In the genomic region with DNA sequence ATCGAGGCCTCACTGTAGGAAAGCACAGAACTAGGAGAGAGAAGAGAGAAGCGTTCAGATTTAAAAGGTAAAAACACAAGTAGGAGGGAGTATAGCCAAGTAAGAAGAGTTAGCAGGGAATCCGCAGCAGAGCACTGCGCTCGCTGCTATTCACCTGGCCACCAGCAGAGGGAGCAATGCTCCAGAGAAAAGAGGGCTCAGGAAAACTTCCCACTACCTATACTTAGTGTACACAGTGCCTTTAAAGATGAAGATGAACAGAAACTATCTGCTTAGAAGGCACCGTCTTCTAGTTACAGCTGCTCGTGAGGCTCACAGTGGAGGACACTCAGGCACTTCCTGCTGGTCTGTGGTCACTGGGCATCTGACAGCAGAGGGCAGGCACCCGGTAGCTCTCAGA, we compare ENCODE assay signal across 8 mouse cellular contexts. TPM values are rescaled to one million over a fixed set of nuclear protein-coding genes. Genes with fewer than 3 reads are reported as not detected.
A peak's percentile ranks its signal among the peaks of the same experiment; 100 is the strongest.
DNase-seq lines count a peak whose midpoint lies in the region; ATAC-seq and TF ChIP-seq lines count a peak whose summit lies in the region.

No protein-coding gene starts in this region.

- no peak overlapping the region for H3K27ac ChIP-seq in embryonic facial prominence, embryonic 11.5 days (replicated peaks; ENCODE audit: low read depth, low read length)
- 0 out of 2 replicates have a peak overlapping the region, but pooled peaks have one; percentile 12 for H3K27ac ChIP-seq in heart, postnatal 0 days (ENCODE audit: low read depth)
- H3K27ac ChIP-seq in layer of hippocampus, adult 2 months, result no peak overlapping the region

- no peak for TF ChIP-seq EP300 in heart, postnatal 0 days (IDR thresholded peaks at IDR 0.05; ENCODE audit: low read depth)

- H3K4me1 ChIP-seq in embryonic facial prominence, embryonic 11.5 days (ENCODE audit: control insufficient read depth, insufficient read depth, low read length), result no peaks in the 10 kb centered on the region
- no peaks in the 10 kb centered on the region for H3K4me1 ChIP-seq in heart, postnatal 0 days (ENCODE audit: control insufficient read depth, insufficient read depth)

- no peak overlapping the region for H3K4me3 ChIP-seq in embryonic facial prominence, embryonic 11.5 days (ENCODE audit: low read depth, low read length)
- no peak overlapping the region for H3K4me3 ChIP-seq in heart, postnatal 0 days (ENCODE audit: low read depth, low read length)
- H3K4me3 ChIP-seq in layer of hippocampus, adult 2 months, result no peak overlapping the region

- H3K4me2 ChIP-seq in embryonic facial prominence, embryonic 11.5 days (ENCODE audit: low read depth, low read length), result no peak overlapping the region
- H3K4me2 ChIP-seq in heart, postnatal 0 days (ENCODE audit: low read depth, low read length), result no peak overlapping the region

- H3K9ac ChIP-seq in embryonic facial prominence, embryonic 11.5 days (replicated peaks; ENCODE audit: low read length), result no peak overlapping the region
- H3K9ac ChIP-seq in heart, postnatal 0 days (replicated peaks; ENCODE audit: low read depth, low read length), result no peak overlapping the region

- no peaks in the 10 kb centered on the region for H3K9me3 ChIP-seq in embryonic facial prominence, embryonic 11.5 days (replicated peaks; ENCODE audit: control insufficient read depth, low read length)
- no peaks in the 10 kb centered on the region for H3K9me3 ChIP-seq in heart, postnatal 0 days (replicated peaks; ENCODE audit: control insufficient read depth, low read length)

- H3K27me3 ChIP-seq in embryonic facial prominence, embryonic 11.5 days (ENCODE audit: control insufficient read depth, insufficient read depth, low read length), result no peaks in the 10 kb centered on the region
- no peaks in the 10 kb centered on the region for H3K27me3 ChIP-seq in heart, postnatal 0 days (ENCODE audit: control insufficient read depth, insufficient read depth, low read length)

- H3K36me3 ChIP-seq in embryonic facial prominence, embryonic 11.5 days (replicated peaks; ENCODE audit: control insufficient read depth, insufficient read depth, low read depth, low read length), result no peaks in the 10 kb centered on the region
- peaks cover 92% of the 10 kb centered on the region for H3K36me3 ChIP-seq in heart, postnatal 0 days (replicated peaks; ENCODE audit: control insufficient read depth, insufficient read depth, low read length)

- peak; percentile 89 for TF ChIP-seq CTCF in heart, postnatal 0 days (IDR thresholded peaks at IDR 0.05; ENCODE audit: low read depth)
- peak; percentile 100 for TF ChIP-seq CTCF in layer of hippocampus, adult 2 months (conservative IDR thresholded peaks at IDR 0.05)

- whole genome bisulfite sequencing in embryonic facial prominence, embryonic 11.5 days, result 29% methylated on average over 8 of the region's 8 CpGs
- 27% methylated on average over 8 of the region's 8 CpGs for WGBS in heart, postnatal 0 days

- DNase-seq in ES-CJ7 (ENCODE audit: low read depth, low spot score), result peak; percentile 42
- peak; percentile 37 to 46 for DNase-seq in adrenal gland, postnatal 4 days (ENCODE audit: low spot score in 2 of 2)
- peak; percentile 83 for DNase-seq in embryonic facial prominence, embryonic 11.5 days (ENCODE audit: low spot score)
- peak; percentile 72 for DNase-seq in heart, postnatal 0 days (ENCODE audit: low spot score)
- DNase-seq in layer of hippocampus, adult 2 months (ENCODE audit: low spot score in 2 of 2), result peak; percentile 65 to 87
- peak; percentile 78 for DNase-seq in lung, postnatal 14 days
- DNase-seq in right cerebral cortex, adult 18-20 months, result peak; percentile 71
- DNase-seq in urinary bladder, postnatal 25 days (ENCODE audit: low spot score), result peak; percentile 67

- no peak for ATAC-seq in embryonic facial prominence, embryonic 11.5 days (replicated peaks; ENCODE audit: insufficient number of reproducible peaks, low FRiP score, low TSS enrichment, low read depth)
- ATAC-seq in heart, postnatal 0 days (ENCODE audit: insufficient read depth, low read depth), result peak; percentile 76

RNA-seq across cellular contexts. Expression of a gene that starts 41.0 kb away (rescaled TPM):
- total RNA-seq in adrenal gland, postnatal 4 days (2021), result 10 to 100 TPM; 36.4 to 39.8 TPM
- 8.4 and 9.7 TPM in 2 replicates for polyA plus RNA-seq in embryonic facial prominence, embryonic 11.5 days (2014; fragmentation: Nextera tagmentation; extraction: Ambion mirVana)
- total RNA-seq in heart, postnatal 0 days (2014; rRNA removed; ENCODE audit: low replicate concordance), result 9.4 and 24.9 TPM in 2 replicates
- polyA plus RNA-seq in heart, postnatal 0 days (2015; fragmentation: Nextera tagmentation; extraction: Ambion mirVana), result 10.5 and 11.4 TPM in 2 replicates
- total RNA-seq in layer of hippocampus, adult 2 months (2021), result 10 to 100 TPM; 21.0 to 24.4 TPM
